Mouse (Mus musculus): ENCODE results near the gene Ppia. TPM values are rescaled to one million over a fixed set of nuclear protein-coding genes. Genes with fewer than 3 reads are reported as not detected.

Ppia gene
- polyA plus RNA-seq, 1 experiment from 2014 or later: 4,592 TPM

DNA sequence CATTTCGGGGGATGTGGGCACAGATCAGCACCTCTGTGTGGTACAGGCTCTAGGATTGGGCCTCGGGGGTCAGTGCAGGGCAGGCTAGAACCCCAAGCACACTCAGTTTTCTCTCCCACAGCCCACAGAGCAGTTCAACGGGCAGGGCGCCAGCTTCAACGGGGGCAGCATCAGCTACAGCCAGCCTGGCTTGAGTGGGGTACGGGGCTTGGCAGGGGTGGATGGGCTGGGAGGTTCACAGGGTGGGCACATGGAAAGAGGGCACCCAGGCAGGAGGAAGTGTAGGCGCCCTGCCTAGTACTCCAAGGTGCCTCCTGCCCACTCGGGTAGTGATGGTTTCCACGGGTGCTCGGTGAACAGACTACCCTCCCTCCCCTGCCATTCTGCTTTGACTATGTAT lies 17.1 kb upstream of the Ppia start:
- DNase-seq (ENCODE audit: low spot score): no peak
- WGBS: 94% methylated on average over 10 of the region's 10 CpGs
- Histone ChIP-seq H3K27ac (ENCODE audit: low read depth, low read length) (no peak overlapping the region), H3K9ac (ENCODE audit: low read length) (no peak overlapping the region), H3K36me3 (ENCODE audit: control insufficient read depth, insufficient read depth, low read length) (peaks cover 95% of the 10 kb centered on the region), H3K4me1 (ENCODE audit: control insufficient read depth, insufficient read depth, low read length) (no peaks in the 10 kb centered on the region; the same call in 1 of the 2 replicates), H3K9me3 (replicated peaks; ENCODE audit: control insufficient read depth, low read length) (no peaks in the 10 kb centered on the region), H3K4me2 (ENCODE audit: low read length) (no peak overlapping the region), H3K4me3 (ENCODE audit: low read depth, low read length) (no peak overlapping the region), H3K27me3 (replicated peaks; ENCODE audit: control insufficient read depth, insufficient read depth, low read length) (no peaks in the 10 kb centered on the region)
- ATAC-seq: no peak

DNA sequence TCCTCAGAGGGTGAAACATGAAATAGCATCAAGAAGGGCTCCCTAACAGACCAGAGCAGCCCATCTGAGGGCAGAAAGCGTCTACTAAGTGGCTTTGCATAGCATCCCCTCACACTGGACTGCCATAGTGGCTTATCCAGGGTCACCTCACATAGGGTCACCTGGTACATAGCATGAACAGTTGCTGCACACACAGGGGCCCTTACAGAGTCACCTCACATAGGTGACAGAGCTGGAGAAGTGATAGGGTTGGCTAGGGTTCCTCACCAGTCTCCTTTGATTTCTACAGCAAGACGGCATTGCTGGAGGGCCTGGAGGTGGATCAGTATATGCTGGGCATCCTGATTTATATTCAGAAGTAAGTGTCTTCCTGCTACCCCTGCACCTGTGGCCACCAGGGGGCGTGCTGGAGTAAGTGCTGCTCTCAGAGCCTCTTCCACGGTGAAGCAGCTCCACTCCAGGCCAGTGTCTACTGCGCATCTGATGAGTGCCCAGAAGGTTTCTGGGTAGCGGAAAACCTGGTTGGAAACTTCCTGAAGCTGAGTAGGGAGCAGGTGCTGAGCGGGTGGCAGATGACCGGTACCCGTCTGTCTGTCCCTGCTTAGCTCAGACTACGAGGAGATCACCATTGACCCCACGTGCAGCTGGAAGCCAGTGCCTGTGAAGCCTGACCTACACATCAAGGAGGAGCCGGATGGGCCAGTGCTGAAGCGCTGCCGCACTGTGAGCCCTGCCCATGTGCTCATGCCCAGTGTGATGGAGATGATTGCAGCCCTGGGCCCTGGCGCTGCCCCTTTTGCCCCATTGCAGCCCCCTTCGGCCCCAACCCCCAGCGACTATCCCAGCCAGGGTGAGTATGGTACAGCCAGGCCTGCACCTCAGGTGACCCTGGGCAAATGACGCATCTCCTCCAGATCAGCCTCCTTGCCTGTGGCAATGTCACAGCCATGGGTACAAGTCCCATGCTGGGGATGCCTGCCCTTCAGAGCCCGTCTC lies 12.4 kb upstream of the Ppia start:
- Histone ChIP-seq H3K27ac (ENCODE audit: low read depth, low read length) (no peak overlapping the region), H3K4me1 (ENCODE audit: control insufficient read depth, insufficient read depth, low read length) (no peaks in the 10 kb centered on the region), H3K36me3 (ENCODE audit: control insufficient read depth, insufficient read depth, low read length) (peaks cover 94% of the 10 kb centered on the region), H3K9me3 (replicated peaks; ENCODE audit: control insufficient read depth, low read length) (no peaks in the 10 kb centered on the region), H3K4me3 (ENCODE audit: low read depth, low read length) (no peak overlapping the region), H3K27me3 (replicated peaks; ENCODE audit: control insufficient read depth, insufficient read depth, low read length) (no peaks in the 10 kb centered on the region), H3K4me2 (ENCODE audit: low read length) (no peak overlapping the region), H3K9ac (ENCODE audit: low read length) (no peak overlapping the region)
- WGBS: 87% methylated on average over 19 of the region's 19 CpGs
- no peak for DNase-seq (ENCODE audit: low spot score)
- ATAC-seq: no peak

DNA sequence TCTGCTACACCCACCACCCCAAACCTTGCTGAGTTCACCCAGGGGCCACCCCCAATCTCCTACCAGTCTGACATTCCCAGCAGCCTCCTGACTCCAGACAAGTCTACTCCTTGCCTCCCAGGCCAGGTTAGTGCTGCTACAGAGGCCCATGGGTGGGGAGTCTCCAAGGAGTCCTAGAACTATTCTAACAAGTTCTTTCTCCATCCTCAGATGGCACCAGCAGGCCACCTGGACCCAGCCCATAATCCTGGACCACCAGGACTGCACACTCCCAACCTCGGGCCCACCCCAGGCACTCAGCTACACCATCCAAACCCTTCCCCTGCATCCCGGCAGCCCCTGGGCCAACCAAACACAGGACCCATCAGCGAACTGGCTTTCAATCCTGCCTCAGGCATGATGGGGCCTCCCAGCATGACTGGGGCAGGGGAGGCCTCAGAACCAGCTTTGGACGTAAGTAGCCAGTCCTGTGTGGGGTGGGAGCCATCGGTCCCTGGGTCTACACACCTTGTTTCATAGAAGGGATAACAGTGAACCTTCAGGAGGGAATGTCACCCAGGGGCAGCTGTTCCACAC lies 11.3 kb upstream of the Ppia start:
- Histone ChIP-seq H3K9me3 (replicated peaks; ENCODE audit: control insufficient read depth, low read length) (no peaks in the 10 kb centered on the region), H3K4me2 (ENCODE audit: low read length) (no peak overlapping the region), H3K4me1 (ENCODE audit: control insufficient read depth, insufficient read depth, low read length) (no peaks in the 10 kb centered on the region), H3K27me3 (replicated peaks; ENCODE audit: control insufficient read depth, insufficient read depth, low read length) (no peaks in the 10 kb centered on the region), H3K36me3 (ENCODE audit: control insufficient read depth, insufficient read depth, low read length) (peaks cover 84% of the 10 kb centered on the region), H3K9ac (ENCODE audit: low read length) (no peak overlapping the region), H3K4me3 (ENCODE audit: low read depth, low read length) (no peak overlapping the region), H3K27ac (ENCODE audit: low read depth, low read length) (no peak overlapping the region)
- ATAC-seq (no peak), DNase-seq (ENCODE audit: low spot score) (no peak)
- 91% methylated on average over 5 of the region's 5 CpGs for WGBS

DNA sequence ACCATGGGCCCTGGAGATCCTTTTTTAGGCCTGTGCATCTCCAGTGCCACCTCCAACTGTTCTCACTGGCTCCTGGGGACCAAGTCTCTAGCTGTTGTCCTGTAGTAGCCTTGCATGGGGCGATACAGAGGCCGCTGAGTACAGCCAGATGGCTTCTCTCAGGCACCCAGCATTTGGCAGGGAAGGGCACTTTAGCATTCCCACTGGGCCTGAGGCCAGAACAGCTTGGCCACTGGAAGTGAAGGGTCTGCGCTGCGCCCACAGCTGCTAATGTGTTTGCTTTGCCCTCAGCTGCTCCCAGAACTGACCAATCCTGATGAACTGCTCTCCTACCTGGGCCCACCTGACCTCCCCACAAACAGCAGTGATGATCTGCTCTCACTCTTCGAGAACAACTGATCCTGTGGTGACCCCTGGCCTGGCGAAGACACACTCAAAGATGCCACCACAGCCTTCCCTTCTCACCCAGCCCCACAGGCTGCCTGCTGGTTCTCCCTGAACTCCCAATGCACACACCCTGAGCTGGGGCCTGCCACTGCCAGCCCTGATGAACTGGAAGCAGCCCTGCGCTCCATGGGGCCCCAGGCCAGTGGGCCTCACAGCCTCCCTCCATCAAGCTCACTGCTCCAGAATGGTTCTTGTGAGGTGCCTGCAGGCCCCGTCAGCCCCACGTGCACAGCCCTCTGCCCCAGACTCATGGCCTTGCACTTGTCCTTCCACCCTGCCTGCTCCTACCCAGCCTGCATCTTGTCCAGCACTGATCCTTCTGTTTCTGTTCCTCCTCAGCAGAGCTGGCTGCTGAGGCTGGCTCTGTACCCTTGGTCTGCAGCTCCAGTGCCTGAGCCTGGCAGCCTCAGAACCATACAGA lies 10.3 kb upstream of the Ppia start:
- H3K9ac ChIP-seq (ENCODE audit: low read length): no peak overlapping the region
- DNase-seq (ENCODE audit: low spot score): no peak
- H3K9me3 ChIP-seq (replicated peaks; ENCODE audit: control insufficient read depth, low read length): no peaks in the 10 kb centered on the region
- no peaks in the 10 kb centered on the region for H3K27me3 ChIP-seq (replicated peaks; ENCODE audit: control insufficient read depth, insufficient read depth, low read length)
- 92% methylated on average over 9 of the region's 9 CpGs for WGBS
- H3K4me3 ChIP-seq (ENCODE audit: low read depth, low read length): no peak overlapping the region
- no peak for ATAC-seq
- peaks cover 74% of the 10 kb centered on the region for H3K36me3 ChIP-seq (ENCODE audit: control insufficient read depth, insufficient read depth, low read length)
- no peak overlapping the region for H3K4me2 ChIP-seq (ENCODE audit: low read length)
- H3K27ac ChIP-seq (ENCODE audit: low read depth, low read length): no peak overlapping the region
- H3K4me1 ChIP-seq (ENCODE audit: control insufficient read depth, insufficient read depth, low read length): no peaks in the 10 kb centered on the region

DNA sequence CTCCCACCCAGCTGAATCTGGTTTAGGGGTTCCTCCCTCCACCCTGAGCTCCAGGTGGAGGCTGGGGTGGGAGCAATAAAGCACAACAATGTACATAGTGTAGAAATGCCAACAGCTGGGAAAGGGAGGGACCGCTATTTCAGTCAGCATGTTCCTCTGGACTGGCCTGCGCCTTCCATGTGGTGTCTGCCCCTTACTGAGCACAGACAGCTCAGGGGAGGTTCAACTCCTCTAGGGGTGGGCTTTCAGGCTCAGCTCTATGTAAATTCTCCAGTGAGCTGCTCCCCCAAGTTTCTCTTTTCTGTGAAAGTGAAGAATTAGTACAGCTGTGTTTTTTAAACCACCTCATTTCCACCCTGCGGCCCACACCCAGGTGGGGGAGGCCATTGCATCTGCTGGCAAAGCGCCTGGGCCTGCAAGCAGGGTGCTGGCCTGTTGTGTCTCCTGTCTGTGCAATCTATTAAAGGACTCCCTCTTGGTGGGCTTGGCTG lies 9.6 kb upstream of the Ppia start:
- Histone ChIP-seq H3K9me3 (replicated peaks; ENCODE audit: control insufficient read depth, low read length) (no peaks in the 10 kb centered on the region), H3K36me3 (ENCODE audit: control insufficient read depth, insufficient read depth, low read length) (peaks cover 67% of the 10 kb centered on the region), H3K27ac (ENCODE audit: low read depth, low read length) (peak overlapping the region; percentile 39; the same call in 1 of the 2 replicates), H3K4me3 (ENCODE audit: low read depth, low read length) (no peak overlapping the region), H3K9ac (ENCODE audit: low read length) (no peak overlapping the region), H3K27me3 (replicated peaks; ENCODE audit: control insufficient read depth, insufficient read depth, low read length) (no peaks in the 10 kb centered on the region), H3K4me1 (ENCODE audit: control insufficient read depth, insufficient read depth, low read length) (no peaks in the 10 kb centered on the region), H3K4me2 (ENCODE audit: low read length) (no peak overlapping the region)
- 85% methylated on average over 4 of the region's 4 CpGs for WGBS
- DNase-seq (ENCODE audit: low spot score) (no peak), ATAC-seq (no peak)

DNA sequence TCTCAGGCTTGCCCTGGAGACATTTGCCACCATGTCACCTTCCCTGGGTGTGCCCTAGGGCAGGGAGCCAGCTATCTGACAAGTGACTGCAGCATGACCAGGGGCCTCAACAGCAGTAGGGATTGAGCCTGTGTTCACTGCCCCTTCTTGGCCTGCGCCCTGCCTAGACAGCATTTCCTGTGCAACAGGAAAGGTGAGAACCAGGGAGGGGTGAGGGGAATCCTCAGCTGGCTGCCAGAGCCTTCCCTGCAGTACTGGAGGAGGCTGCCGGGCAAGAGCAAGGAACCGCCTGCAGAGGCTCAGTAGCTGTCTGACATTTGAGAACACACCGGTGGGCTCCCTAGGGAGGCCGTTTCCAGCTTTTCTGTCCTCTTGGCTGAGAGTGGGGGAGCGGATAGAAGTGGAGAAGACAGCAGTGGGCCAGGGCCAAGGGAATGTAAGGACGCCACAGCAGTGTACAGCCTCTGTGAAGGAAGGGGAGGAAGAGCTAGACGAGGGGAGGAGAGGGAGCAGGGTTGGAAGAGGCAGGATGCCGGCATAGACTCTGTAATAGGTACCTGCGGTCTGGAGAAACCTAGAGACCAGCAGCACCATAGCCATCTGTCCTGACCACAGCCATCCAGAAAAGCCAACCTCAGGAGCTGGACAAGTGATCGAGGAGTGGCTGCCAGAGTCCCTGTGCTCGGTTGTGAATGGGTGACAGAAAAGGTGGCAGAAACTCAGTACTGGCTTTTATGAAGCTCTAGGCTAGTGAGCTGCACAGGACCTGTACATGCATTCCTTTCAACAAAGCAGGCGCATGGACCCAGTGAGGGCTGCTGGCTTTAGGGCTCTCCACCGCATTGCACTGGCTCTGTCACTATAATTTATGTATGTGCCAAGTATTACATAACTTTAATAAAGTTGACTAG lies 8.7 kb upstream of the Ppia start:
- Histone ChIP-seq H3K36me3 (ENCODE audit: control insufficient read depth, insufficient read depth, low read length) (peaks cover 58% of the 10 kb centered on the region), H3K9me3 (replicated peaks; ENCODE audit: control insufficient read depth, low read length) (no peaks in the 10 kb centered on the region), H3K4me3 (ENCODE audit: low read depth, low read length) (no peak overlapping the region), H3K9ac (ENCODE audit: low read length) (no peak overlapping the region), H3K27ac (ENCODE audit: low read depth, low read length) (peak overlapping the region; percentile 39; the same call in 1 of the 2 replicates), H3K4me1 (ENCODE audit: control insufficient read depth, insufficient read depth, low read length) (no peaks in the 10 kb centered on the region), H3K27me3 (replicated peaks; ENCODE audit: control insufficient read depth, insufficient read depth, low read length) (no peaks in the 10 kb centered on the region), H3K4me2 (ENCODE audit: low read length) (no peak overlapping the region)
- WGBS: 51% methylated on average over 14 of the region's 14 CpGs
- DNase-seq (ENCODE audit: low spot score) (no peak), ATAC-seq (0 out of 2 replicates have a peak, but pooled peaks have one; percentile 16)

DNA sequence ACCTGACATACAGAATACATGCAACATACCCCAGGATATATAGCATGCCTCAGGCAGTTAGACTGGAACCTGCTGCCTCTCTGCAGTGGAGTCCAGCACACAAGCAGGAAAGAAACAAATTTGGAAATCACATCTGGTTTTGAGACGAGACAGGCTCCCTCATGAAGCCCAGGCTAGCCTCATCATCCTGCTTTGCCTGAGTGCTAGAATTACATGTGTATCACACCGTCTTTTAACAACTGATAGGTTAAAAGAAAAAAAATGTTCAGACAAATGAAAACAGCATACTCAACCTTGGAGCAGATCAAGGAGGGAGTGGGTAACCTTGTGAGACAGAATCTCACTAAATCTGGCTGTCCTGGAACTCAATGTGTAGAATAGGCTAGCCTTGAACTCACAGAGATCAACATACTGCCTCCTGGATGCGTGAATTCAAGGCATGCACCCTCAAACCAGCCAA lies 8.1 kb upstream of the Ppia start:
- H3K9me3 ChIP-seq (replicated peaks; ENCODE audit: control insufficient read depth, low read length): no peaks in the 10 kb centered on the region
- no peak overlapping the region for H3K4me3 ChIP-seq (ENCODE audit: low read depth, low read length)
- H3K4me2 ChIP-seq (ENCODE audit: low read length): no peak overlapping the region
- 89% methylated on average over 3 of the region's 3 CpGs for WGBS
- no peak overlapping the region for H3K9ac ChIP-seq (ENCODE audit: low read length)
- DNase-seq (ENCODE audit: low spot score) (no peak), ATAC-seq (no peak)
- H3K27me3 ChIP-seq (replicated peaks; ENCODE audit: control insufficient read depth, insufficient read depth, low read length): no peaks in the 10 kb centered on the region
- H3K4me1 ChIP-seq (ENCODE audit: control insufficient read depth, insufficient read depth, low read length): no peaks in the 10 kb centered on the region
- peaks cover 51% of the 10 kb centered on the region for H3K36me3 ChIP-seq (ENCODE audit: control insufficient read depth, insufficient read depth, low read length)
- H3K27ac ChIP-seq (ENCODE audit: low read depth, low read length): no peak overlapping the region

Measured in forebrain, embryonic 14.5 days (tissue).